Mouse (Mus musculus) right cerebral cortex, postnatal 4 days (tissue): ENCODE measurements around the gene Sptbn1.
A peak's percentile ranks its signal among the peaks of the same experiment; 100 is the strongest.

Source experiments
- DNase-seq: peaks from one replicate; pipeline ENCODE4 v3.0.0-alpha.2; 2022

Sptbn1 gene

GRCm38 (mm10) chr11:30267892-30268647 is at the start of gene Sptbn1:
TSS of gene Sptbn1 (minus strand) at chr11:30268175.
- DNase-seq = peak; percentile 87

- DNase-seq = no peak
These were observed 26.3 kb upstream of the Sptbn1 start for GRCm38 (mm10) chr11:30294279-30294678.

DNA sequence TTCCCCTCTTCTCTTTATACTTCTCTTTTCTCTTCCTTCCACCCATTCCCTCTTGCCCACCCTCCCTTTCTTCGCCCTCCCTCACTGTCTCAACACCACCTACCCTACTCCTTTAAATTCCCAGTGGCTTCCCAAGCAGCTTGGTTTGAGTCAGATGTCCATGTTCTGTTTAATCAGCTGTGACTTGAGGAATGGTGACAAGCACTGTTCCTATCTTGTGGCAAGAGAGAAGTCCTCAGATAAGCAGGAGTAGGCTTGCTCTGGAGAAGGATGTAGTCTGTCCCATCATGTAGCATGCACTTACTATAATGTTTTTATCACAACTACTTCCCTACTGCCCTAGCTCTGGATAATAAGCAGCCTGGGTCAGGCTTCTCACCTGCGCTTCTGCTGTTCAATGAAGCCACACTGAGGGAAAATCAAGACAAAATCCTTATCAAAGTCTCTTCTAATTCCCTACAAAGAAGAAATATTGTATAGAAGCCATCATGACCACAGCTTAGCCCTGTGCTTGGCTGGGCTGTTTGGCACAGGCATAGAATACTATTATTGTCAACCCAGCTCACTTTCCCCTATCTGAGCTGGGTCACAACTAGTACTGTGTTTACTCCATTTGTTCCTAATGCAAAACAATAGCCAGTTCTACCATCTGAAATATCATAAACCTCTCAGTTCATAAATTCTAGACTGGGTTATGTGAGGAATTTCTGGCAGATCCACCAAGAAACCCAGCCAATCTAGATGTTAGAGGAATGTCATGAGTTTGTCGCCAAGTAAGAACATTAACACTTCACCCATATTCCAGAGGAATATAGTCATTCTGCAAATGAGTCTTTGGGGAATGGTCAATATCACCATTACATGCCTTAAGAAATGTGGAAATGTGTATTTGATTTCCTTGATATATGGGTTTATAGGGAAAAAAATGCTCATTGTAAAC is 24.5 kb upstream of the Sptbn1 start:
- no peak for DNase-seq

- no peak for DNase-seq
These were observed 23.2 kb upstream of the Sptbn1 start for GRCm38 (mm10) chr11:30291155-30291554.

- no peak for DNase-seq
These were observed 21.8 kb upstream of the Sptbn1 start for GRCm38 (mm10) chr11:30289470-30290431.

DNA sequence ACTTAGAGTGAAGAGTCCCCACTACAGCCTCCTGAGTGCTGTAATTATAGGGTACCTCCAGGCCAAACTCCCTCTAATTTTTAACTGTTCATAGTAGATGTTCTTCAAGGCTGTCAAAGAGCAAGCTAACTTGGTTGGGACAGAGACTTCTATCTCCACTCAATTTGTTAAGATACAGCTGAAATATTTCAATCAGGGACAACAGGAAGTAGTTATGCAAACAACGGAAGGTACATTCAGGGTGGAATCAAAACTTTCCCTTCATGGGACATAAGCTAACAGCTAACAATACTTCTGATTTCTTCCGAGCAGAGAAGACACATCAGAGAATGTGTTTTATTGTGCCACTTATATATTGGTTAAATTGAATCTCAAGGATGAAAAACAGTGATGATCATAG is 20.1 kb upstream of the Sptbn1 start:
- no peak for DNase-seq

DNA sequence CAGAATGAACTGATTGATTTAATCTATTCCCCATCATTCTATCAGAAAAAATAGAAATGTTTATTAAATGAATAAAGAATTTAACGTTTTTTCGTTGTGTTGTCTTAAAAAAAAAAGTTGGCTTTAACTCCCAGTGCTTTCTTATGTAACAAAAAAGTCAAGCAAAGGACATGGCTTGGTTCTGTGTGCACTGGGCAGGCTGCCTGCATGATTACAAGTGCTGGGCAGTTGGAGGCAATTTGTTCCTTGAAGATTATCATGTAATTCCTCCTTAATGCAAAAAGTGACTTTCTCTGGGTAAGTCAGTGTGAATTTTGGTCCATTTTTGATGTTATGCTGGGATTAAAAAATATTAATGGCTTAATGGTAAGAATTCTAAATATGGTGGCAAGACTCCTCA is 15.7 kb upstream of the Sptbn1 start:
- DNase-seq = no peak

- no peak for DNase-seq
These were observed 13.1 kb upstream of the Sptbn1 start for GRCm38 (mm10) chr11:30281096-30281495.

DNA sequence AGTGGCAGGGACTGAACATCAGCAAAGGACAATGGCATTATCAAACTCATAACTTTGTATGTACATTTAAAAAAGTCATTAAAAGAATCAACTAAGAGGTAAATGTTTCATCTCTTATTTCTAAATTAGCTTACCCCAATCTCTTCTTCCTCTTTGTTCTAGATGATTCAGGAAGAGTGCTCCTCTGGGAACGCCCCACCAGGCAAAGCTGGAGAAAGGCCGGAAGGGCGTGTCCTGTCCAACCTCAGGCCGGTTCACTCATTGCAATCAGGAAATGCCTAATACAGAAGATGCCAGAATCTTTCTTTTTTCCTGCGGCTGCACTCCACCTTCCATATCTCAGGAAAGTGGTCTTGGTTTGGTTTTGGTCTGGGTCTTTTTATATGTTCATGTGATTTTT is 11.3 kb upstream of the Sptbn1 start:
- no peak for DNase-seq

DNA sequence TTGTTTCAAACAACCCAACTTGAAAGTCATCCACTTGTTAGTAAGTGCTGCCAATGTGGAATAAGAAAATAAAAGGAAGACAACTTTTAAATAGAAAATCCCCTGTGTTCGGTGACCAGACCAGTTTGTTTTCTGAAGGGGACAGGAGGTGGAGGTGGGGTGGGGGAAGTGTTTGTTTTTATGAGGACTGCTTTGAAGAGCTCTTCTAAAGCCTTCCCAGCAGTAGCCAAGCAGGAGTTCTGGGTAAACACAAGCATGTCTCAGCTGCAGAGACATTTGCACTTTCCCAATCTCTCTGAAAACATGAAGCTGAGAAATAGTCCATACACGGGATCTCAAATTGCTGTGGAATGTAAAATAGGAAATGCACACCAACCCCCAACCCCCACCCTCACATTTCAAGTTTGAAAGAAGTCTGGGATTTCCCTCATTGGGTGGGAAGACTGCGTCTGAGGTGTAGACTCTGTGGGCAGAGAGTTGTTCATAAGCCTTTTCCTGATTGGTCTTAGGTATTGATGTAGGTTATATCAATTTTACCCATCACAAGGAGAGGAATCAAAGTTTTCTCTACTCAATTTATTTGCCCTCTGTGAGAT is 7.6 kb upstream of the Sptbn1 start:
- DNase-seq = no peak

DNA sequence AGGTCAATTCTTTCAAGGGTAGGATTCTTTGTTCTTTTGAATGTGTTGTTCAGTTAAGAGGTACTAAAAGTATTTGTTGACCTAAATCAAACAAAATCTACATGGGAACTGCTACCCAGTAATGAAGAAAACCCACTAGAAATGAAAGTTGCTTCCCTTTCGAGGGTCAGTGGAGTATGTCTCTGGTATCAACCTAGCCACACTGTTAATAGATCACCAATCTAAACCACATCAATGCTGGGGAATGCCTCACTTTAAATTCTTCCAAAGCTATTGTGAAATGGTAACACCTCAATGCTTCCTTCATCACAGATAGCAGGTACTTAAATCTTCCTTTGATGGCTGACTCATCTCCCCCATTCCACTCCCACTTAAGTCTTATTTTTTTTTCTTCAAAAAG is 1.5 kb upstream of the Sptbn1 start:
- DNase-seq = no peak

- DNase-seq = no peak
These were observed 837 bp upstream of the Sptbn1 start for GRCm38 (mm10) chr11:30268648-30269375.

- peak; percentile 67 for DNase-seq
These were observed 711 bp downstream of the Sptbn1 start for GRCm38 (mm10) chr11:30267036-30267891.

DNA sequence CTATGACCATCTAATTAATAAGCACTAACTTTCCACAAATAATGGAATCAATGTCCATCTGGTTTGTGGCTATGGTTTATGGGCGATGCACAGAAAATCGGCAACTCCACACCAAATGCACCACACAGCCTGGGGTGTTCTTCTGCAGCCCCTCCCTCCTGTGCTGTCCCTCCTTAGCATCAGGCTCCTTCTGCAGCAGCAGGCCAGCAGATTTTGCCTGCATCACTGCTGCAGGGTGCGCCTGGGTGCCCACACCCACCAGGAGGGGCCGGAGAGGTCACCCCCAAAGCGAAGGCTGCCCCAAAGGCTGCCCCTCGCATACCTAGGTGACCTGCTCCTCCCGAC is 1.3 kb downstream of the Sptbn1 start:
- no peak for DNase-seq

DNA sequence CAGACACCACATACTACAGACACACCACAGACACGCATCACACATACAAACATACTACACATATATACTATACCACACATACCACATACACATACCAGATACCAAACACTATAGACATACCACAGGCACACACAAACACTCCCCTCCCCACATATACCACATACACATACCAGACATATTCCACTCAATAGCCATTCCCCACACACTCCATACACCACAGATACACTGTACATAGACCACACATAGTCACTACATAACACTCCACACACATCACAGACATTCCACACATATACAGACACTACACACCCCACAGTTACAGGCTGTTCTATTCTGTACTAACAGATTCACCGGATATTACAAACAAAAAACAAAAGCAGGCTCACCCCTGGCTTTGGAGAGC is 2.3 kb downstream of the Sptbn1 start:
- DNase-seq = no peak

GRCm38 (mm10) chr11:30263627-30264026 is 4.3 kb downstream of the Sptbn1 start:
- DNase-seq = no peak

DNA sequence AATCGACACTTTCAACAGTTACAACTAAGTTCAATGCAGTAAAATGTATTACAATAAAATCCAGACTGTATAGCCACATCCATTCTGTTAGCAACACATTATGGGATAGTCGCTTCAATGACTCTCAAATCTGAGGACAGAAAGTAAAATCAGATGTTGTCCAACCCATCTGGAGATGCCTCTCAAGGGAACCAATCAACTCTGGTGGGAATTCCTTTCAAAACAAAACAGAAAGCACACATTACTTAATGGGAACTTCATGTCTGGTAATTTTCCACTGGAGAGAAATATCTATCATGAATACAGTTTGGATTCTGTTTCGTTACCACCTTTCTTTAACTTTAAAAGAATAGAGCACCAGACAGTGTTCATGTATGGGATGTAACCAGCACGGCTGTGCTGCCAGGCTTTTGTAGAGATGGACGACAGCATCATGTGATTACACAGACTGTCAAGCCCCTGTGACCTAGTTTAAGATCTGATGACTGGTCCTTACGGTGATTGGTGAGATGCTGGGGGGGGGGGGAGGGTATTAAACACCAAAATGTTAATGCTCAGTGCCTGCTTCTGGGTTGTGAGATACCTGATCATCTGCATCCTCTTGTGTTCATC is 9.1 kb downstream of the Sptbn1 start:
- no peak for DNase-seq

- DNase-seq = no peak
These were observed 10.2 kb downstream of the Sptbn1 start for GRCm38 (mm10) chr11:30257812-30258211.

DNA sequence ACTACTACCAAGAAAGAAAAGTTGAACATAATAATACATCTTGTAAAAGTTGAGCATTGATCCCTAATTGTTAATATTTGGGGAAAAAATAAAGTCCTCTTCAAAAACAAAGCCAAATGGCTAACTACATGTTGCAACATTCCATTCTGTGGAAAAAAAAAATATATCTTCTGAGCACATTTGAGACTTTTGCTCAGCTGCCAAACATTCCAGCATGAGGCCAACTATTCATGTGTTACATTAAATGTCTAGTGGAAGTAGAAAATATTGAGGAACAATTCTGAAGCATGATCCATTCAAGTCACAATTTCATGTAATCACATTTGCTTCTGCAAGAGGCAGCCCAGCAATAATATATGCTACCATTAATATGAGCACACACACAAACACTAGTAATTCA is 10.9 kb downstream of the Sptbn1 start:
- DNase-seq = no peak

DNA sequence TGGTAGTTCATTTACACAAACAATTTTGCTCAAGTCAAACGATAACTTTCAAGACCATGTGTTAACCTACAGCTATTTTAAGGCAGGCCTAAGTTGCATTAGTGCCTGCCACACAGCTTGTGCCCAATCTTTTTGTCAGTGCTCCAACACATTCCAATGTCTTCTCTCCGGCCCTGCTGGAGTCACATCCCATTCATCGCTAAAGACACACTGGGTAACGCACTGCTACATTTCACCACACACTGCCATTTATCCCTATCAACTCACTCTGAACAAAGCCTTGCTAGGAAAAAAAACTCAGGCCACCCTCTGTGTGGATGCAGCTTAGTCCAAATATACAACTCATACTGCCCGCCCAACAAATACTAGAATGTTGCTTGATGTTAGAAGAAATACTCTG is 11.5 kb downstream of the Sptbn1 start:
- no peak for DNase-seq
